Mouse (Mus musculus) lung, adult 2 months (tissue): ENCODE data around the gene Ggta1.

Experiments
- CTCF ChIP-seq: fragments of 200-500 bp; IDR thresholded peaks from 2 replicates; pipeline ENCODE4 v1.5.1; 2011; ENCODE audit warnings: mild to moderate bottlenecking, low read length, control low read depth; ENCODE audit not compliant: insufficient read depth
- POLR2A ChIP-seq: fragments of 200-500 bp; IDR thresholded peaks from 2 replicates; pipeline ENCODE4 v1.6.1; 2011; ENCODE audit warnings: low read depth, mild to moderate bottlenecking, control low read depth, low read length, borderline replicate concordance; ENCODE audit errors: extremely low read depth

- no peak for TF ChIP-seq CTCF
- no peak for TF ChIP-seq POLR2A
Observed at GRCm38 (mm10) chr2:35451484-35452050, 11.5 kb downstream of the Ggta1 start.
